Mouse (Mus musculus): ENCODE data around the gene Klf16.

Klf16 gene

DNA sequence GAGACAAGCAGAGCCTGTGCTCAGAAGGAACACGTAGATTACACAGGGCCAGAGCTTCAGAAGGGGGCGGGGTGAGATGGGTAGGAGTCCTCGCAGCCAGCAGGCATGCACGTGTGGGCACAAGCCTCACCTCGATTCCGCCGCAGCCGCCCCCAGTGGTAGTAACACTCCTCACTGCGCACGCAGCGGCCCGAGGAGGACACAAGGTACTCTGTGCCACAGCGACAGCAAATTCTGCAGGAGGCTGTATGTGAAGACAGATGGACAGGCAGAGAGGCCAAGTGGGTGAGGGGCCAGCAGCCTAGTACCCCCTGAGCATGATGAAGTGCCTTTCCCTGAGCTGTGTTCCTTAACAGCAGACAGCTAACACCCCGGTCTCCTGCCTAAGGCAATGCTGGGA is 33.2 kb downstream of the Klf16 start:
- DNase-seq (ENCODE audit: low spot score): no peak

DNA sequence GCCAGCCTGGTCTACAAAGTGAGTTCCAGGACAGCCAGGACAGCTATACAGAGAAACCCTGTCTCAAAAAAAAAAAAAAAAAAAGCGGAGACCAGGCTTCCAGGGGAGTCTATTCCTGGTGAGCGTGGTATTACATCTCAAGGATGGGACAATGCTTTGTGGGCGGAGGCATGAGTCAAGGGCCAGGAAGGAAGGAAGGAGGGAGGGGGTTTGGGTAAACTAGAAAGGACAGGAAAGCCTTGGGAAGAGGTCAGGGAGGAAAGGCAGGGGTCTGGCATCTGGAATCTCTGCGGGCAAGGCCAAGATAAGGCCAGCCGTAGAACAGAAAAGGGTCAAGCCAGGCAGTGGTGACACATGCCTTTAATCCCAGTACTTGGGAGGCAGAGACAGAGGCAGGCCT is 37.6 kb downstream of the Klf16 start:
- no peak for DNase-seq (ENCODE audit: low spot score)

DNA sequence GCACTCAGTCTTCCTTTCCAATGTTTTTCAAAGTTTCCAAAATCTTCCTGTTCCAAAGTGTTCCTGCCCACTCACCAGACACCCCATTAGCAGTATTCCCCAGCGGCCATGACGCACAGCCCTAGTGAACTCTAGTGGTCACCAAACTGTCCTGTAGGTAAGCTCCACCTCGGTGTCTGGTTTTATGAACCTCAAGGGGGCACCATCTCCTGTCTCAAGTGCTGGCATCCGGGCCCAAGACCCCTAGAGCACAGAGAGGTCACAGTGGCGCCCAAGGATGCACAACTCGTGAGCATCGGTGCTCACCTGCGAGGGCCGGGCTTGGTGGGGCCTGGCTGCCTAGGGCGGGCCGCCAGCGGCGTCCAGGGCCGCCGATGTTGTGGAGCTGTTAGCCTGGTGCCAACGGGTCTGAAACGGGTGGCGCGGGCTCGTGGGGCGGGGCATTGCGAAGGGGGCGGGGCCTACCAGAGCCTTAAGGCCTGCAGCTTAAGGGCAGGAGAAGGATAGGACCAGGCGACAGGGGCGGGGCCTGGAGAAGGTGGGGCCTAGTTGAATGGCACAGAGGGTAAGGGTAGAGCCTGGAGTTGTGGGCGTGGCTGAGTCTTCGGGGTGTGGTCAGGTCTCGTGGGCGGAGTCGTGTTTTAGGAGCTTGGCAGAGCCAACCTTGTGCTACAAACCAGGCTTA is 38.3 kb downstream of the Klf16 start, which contains the start of gene Atp8b3:
Gene Atp8b3 (minus strand): TSS at position 415 of the 685 bp plus-strand sequence.
- DNase-seq (ENCODE audit: low spot score): peak; percentile 45

DNA sequence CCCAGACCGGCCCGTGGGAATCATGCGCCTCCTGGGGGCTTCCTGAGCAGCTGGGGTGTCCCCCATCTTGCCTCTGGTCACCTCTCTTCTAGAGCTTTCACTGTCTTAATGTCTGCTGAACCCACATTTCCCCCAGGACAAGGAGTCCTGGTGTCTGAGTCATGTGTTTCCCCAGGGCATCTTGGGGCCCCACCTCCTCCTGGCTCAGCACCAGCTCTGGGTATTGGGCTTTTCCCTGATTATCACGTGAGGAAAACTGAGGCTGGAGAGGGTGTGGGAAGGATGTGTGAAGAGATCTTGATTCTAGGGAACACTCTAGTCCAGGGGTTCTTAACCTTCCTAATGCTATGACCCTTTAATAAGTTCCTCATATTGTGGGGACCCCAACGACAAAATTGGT is 38.9 kb downstream of the Klf16 start:
- DNase-seq (ENCODE audit: low spot score): no peak

DNA sequence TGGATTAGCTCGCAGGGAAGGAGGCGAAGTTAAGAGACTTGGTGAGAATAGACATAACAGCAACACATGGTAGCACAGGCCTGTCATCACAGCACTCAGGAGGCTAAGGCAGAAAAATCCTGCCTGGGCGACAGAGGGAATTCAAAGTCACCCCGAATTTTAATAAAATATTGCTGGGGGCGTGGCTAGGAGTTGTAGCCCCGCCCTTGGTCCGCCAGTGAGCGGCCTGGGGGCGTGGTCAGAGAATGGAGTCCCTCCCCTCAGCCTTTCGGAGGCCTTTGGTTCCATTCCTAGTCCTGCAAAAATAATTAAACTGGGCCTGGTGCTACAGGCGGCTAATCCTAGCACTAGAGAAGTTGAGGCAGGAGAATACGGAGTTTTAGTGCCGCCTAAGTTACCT is 41.4 kb downstream of the Klf16 start:
- no peak for DNase-seq (ENCODE audit: low spot score)

DNA sequence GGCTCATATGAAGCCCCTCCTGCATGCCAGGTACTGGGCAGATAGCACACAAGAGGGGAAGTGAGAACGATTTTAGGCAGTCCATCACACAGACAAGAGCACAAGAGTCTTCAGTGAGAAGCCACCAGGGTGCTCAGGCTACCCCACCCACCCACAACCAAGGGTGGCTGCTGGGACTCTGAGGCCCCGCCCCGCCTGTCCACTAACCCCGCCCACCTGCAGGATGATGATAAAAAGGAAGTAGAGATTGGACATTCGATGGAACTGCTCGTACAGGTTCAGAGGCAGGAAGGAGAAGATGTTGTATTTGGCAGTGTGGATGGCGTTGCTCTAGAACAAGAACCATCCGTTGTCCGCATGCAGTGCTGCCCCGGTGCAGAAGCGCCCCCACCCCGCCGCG is 42.0 kb downstream of the Klf16 start:
- DNase-seq (ENCODE audit: low spot score): no peak

DNA sequence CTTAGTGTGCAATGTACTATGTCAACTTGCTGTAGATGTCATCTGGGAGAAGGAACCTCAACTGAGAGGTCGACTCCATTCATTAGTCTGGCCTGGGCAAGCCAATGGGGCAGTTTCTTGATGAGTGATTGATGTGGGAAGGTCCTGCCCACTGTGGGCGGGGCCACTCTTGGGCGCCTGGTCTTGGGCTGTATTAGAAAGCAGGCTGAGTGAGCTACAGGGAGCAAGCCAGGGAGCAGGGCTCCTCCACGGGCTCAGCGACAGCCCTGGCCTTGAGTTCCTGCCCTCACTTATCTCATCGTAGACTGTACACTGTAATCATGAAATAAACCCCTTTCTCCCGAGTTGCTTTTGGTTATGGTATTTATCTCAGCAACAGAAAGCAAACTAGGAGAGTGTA is 43.4 kb downstream of the Klf16 start:
- no peak for DNase-seq (ENCODE audit: low spot score)

DNA sequence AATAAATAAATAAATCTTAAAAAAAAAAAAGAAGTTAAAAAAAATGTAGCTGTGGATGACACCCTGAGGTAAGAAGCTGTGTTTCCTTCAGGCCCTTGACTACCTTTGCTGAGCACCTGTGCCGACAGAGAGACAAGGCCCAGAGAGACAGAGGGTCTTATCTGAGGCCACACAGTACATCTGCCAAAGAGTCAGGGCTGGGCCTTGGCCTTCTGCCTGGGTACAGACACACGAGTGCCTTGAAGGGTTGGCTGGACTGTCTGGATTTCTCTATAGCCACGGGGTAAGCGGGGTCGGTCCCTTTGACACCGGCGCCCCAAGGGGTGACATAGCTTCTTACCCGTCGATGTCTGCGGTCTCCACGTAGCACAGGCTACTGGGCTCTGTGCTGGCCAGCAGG is 44.3 kb downstream of the Klf16 start:
- DNase-seq (ENCODE audit: low spot score): no peak

DNA sequence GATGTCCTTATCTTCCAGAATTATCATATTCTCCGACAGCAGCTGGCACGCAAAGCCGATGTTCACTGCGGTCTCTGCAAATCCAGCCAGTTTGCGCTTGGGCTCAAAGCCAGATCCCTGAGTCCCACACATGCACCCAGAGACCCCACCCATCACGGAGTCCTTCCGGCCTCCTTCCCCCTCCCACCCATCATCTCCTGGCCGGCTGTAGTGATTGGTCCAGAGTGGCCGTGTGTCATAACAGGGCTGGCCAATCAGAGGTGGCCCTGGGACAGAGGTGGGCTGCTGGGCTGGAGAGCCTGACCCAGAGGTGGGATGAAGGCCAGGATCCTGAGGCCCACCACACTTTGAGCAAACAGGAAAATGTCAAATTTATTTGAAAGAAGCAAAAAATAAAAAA is 50.9 kb downstream of the Klf16 start:
- DNase-seq (ENCODE audit: low spot score): no peak

DNA sequence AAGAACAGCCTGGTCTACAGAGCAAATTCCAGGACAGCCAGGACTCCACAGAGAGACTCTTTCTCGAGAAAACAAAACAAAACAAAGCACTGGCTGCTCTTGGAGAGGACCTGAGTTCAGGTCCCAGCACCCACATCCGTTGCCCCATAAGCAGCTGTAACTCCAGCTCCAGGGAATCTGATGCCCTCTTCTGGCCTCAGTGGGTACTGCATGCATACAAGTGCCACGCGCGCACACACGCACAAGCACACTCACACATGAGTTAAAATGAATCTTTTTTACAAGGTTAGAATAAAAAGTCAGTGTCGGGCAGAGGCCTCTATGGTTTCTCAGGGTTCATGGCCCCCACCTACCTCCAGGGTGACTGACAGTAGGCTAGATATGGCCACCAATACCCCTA is 53.8 kb downstream of the Klf16 start:
- no peak for DNase-seq (ENCODE audit: low spot score)

DNA sequence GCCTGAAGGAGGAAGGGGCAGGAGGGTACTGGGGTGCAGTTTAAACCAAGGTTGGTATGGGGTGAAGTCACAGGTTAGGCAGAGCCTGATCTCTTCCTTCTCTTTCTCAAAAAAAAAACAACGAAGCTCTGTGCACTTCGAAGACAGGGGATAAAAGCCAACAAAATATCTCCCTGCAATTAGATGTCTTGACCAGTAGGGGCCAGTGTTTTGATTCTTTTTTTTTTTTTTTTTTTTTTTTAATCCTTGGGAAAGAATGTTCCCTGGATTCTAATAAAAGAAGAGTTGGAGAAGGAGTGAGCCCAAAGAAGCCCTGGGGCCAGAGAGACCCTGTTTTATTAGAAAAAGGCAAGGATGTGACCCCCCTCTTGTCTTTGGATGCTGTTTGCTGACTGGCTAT is 57.8 kb downstream of the Klf16 start:
- DNase-seq (ENCODE audit: low spot score): no peak

All from layer of hippocampus, adult 11-12 months (tissue).